Mouse (Mus musculus): ENCODE results near the gene Veph1.

DNA sequence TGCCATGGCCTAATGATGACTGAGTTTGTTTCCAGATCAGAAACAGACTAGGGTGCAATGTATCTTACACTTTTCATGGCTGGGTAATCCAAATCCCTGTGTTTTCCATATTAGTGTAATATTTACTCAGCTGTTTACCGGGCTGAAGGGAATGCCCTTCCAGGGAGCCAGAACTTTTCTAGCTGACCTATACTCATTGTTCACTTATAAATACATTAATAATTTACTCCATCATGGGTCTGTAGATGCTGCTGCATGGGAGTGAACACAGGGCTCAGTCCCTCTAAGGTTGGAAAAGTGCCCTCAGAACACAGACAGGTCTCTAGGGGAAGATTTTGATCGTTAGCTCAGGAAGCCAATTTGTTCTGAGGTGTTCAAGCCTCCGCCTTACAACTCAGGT lies 1.9 kb downstream of the Veph1 start:
- TF ChIP-seq CTCF (IDR thresholded peaks at IDR 0.05; ENCODE audit: low read depth, low read length) = no peak
- no peak for TF ChIP-seq TAL1 (conservative IDR thresholded peaks at IDR 0.05; ENCODE audit: low read depth, low read length)
- TF ChIP-seq GATA1 (IDR thresholded peaks at IDR 0.05; ENCODE audit: borderline replicate concordance, low read length) = no peak
